Mouse (Mus musculus) thymus, adult 18-20 months (tissue): ENCODE data around the gene Orc3.
"Not testable (repeated sequence)": the region's sequence is repeated elsewhere in the genome, so short reads cannot be mapped to it uniquely, and the experiment has no call there.

Experiments used
- DNase-seq, 2 experiments: peaks; one replicate each; pipeline ENCODE4 v3.0.0; 2022; ENCODE audit warnings: mixed read lengths in 2 of 2

Gene Orc3

GRCm38 (mm10) chr4:34581990-34582389, 32.8 kb downstream of the Orc3 start:
- no peak for DNase-seq

GRCm38 (mm10) chr4:34581489-34581888, 33.3 kb downstream of the Orc3 start:
- DNase-seq, result not testable (repeated sequence)

GRCm38 (mm10) chr4:34579215-34579614, 35.5 kb downstream of the Orc3 start:
- no peak for DNase-seq

- no peak for DNase-seq
Observed at GRCm38 (mm10) chr4:34577028-34577427, 37.7 kb downstream of the Orc3 start.

- no peak for DNase-seq
Observed at GRCm38 (mm10) chr4:34572876-34573275, 41.9 kb downstream of the Orc3 start.

- DNase-seq, result no peak
Observed at GRCm38 (mm10) chr4:34566226-34566625, 48.5 kb downstream of the Orc3 start.

- peak; percentile 37 to 44 for DNase-seq
Observed at GRCm38 (mm10) chr4:34560971-34561370, 53.8 kb downstream of the Orc3 start.

GRCm38 (mm10) chr4:34556183-34556582, 58.6 kb downstream of the Orc3 start:
- DNase-seq, result no peak

GRCm38 (mm10) chr4:34555604-34556003, 59.1 kb downstream of the Orc3 start:
- no peak for DNase-seq

- DNase-seq, result no peak
Observed at GRCm38 (mm10) chr4:34554596-34554995, 60.1 kb downstream of the Orc3 start.

- DNase-seq, result no peak
Observed at GRCm38 (mm10) chr4:34551966-34552365, 62.8 kb downstream of the Orc3 start.

- DNase-seq, result peak; percentile 52 to 56
Observed at GRCm38 (mm10) chr4:34551098-34551809, 63.5 kb downstream of the Orc3 start.

- DNase-seq, result no peak
Observed at GRCm38 (mm10) chr4:34550748-34551097, 64.0 kb downstream of the Orc3 start, which contains the start of gene Akirin2. Gene Akirin2, plus strand, starts transcription at chr4:34550937.

- DNase-seq, result peak; percentile 95 to 96
Observed at GRCm38 (mm10) chr4:34549981-34550747, 64.6 kb downstream of the Orc3 start.

GRCm38 (mm10) chr4:34529941-34530340, 84.8 kb downstream of the Orc3 start:
- DNase-seq, result no peak

GRCm38 (mm10) chr4:34529379-34529778, 85.4 kb downstream of the Orc3 start:
- DNase-seq, result no peak

GRCm38 (mm10) chr4:34528430-34529100, 86.2 kb downstream of the Orc3 start:
- DNase-seq, result no peak

- no peak for DNase-seq
Observed at GRCm38 (mm10) chr4:34526771-34527170, 88.0 kb downstream of the Orc3 start.

- no peak for DNase-seq
Observed at GRCm38 (mm10) chr4:34523586-34523985, 91.2 kb downstream of the Orc3 start.

- no peak for DNase-seq
Observed at GRCm38 (mm10) chr4:34522846-34523245, 91.9 kb downstream of the Orc3 start.
